Mouse (Mus musculus) liver, adult 2 months (tissue): ENCODE results near the gene Zfp286.

Experiments
- CTCF ChIP-seq: fragments of 200-500 bp; IDR thresholded peaks from 2 replicates; pipeline ENCODE4 v1.5.1; 2011; ENCODE audit warnings: low read depth, low read length, control low read depth
- POLR2A ChIP-seq: fragments of 200-500 bp; IDR thresholded peaks from 2 replicates; pipeline ENCODE4 v1.6.1; 2011; ENCODE audit warnings: low read length, control low read depth; ENCODE audit not compliant: insufficient read depth; ENCODE audit errors: extremely low read depth

GRCm38 (mm10) chr11:62819059-62819686 lies 29.9 kb upstream of the Zfp286 start:
- TF ChIP-seq CTCF, result no peak
- no peak for TF ChIP-seq POLR2A
